Mouse (Mus musculus): Measurements from ENCODE around the gene Ambra1. TPM values are rescaled to one million over a fixed set of nuclear protein-coding genes. Genes with fewer than 3 reads are reported as not detected.
A peak's percentile ranks its signal among the peaks of the same experiment; 100 is the strongest.

Gene Ambra1
- polyA plus RNA-seq, 1 experiment = 31.3 TPM

GRCm38 (mm10) chr2:91701366-91701765 is 28.6 kb upstream of the Ambra1 start:
- H3K4me3 ChIP-seq (ENCODE audit: control insufficient read depth, low read depth, low read length) = no peak overlapping the region
- H3K27me3 ChIP-seq (ENCODE audit: control insufficient read depth, insufficient read depth, low read length) = no peaks in the 10 kb centered on the region
- TF ChIP-seq POLR2A (IDR thresholded peaks at IDR 0.05; ENCODE audit: control insufficient read depth, low read depth, low read length) = no peak
- no peak for TF ChIP-seq CTCF (IDR thresholded peaks at IDR 0.05; ENCODE audit: control insufficient read depth, insufficient read depth, insufficient replicate concordance, low read depth, low read length)
- no peak overlapping the region for H3K27ac ChIP-seq (ENCODE audit: control insufficient read depth, insufficient read depth, low read depth, low read length)
- no peaks in the 10 kb centered on the region for H3K4me1 ChIP-seq (ENCODE audit: control insufficient read depth, insufficient read depth, low read length)
- no peaks in the 10 kb centered on the region for H3K36me3 ChIP-seq (ENCODE audit: control insufficient read depth, insufficient read depth, low read length)

DNA sequence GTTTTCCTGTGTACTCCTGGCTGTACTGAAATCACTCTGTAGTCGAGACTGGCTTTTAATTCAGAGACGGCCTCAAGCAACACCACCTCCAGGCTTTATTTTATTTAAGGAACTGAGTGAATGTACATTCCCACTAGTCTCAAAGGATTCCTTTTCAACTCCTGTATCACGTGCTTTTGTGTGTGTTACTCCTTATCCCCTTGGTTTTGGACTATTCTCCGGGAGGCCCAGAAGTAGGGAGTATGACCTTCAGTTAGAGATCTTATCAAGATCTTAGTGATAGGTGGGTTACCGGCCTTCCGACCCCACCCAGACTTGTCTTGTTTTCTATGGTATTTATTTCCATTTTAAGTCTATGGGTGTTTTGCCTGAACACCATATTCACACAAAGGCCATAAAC is 24.2 kb upstream of the Ambra1 start:
- no peaks in the 10 kb centered on the region for H3K36me3 ChIP-seq (ENCODE audit: control insufficient read depth, insufficient read depth, low read length)
- no peak for TF ChIP-seq CTCF (IDR thresholded peaks at IDR 0.05; ENCODE audit: control insufficient read depth, insufficient read depth, insufficient replicate concordance, low read depth, low read length)
- no peak for TF ChIP-seq POLR2A (IDR thresholded peaks at IDR 0.05; ENCODE audit: control insufficient read depth, low read depth, low read length)
- no peak overlapping the region for H3K4me3 ChIP-seq (ENCODE audit: control insufficient read depth, low read depth, low read length)
- H3K27ac ChIP-seq (ENCODE audit: control insufficient read depth, insufficient read depth, low read depth, low read length) = no peak overlapping the region
- H3K27me3 ChIP-seq (ENCODE audit: control insufficient read depth, insufficient read depth, low read length) = no peaks in the 10 kb centered on the region
- peaks cover 3% of the 10 kb centered on the region for H3K4me1 ChIP-seq (ENCODE audit: control insufficient read depth, insufficient read depth, low read length)

DNA sequence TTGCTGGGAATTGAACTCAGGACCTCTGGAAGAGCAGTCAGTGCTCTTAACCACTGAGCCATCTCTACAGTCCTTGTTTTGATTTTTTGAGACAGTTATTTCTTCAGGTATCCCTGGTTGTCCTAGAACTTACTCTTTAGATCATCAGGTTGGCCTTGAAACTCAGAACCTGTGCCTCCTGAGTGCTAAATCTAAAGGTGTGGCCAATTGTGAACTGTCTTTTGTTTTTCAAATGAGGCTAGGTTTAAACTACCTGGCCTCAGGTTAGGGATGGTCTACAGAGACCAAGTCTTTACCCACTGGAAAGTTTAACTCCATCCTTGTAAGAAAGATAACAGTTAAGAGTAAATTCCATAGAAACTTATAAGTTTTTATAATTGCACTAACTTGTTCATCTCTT is 23.5 kb upstream of the Ambra1 start:
- no peak overlapping the region for H3K4me3 ChIP-seq (ENCODE audit: control insufficient read depth, low read depth, low read length)
- H3K36me3 ChIP-seq (ENCODE audit: control insufficient read depth, insufficient read depth, low read length) = no peaks in the 10 kb centered on the region
- no peaks in the 10 kb centered on the region for H3K27me3 ChIP-seq (ENCODE audit: control insufficient read depth, insufficient read depth, low read length)
- H3K27ac ChIP-seq (ENCODE audit: control insufficient read depth, insufficient read depth, low read depth, low read length) = no peak overlapping the region
- H3K4me1 ChIP-seq (ENCODE audit: control insufficient read depth, insufficient read depth, low read length) = peaks cover 3% of the 10 kb centered on the region
- no peak for TF ChIP-seq CTCF (IDR thresholded peaks at IDR 0.05; ENCODE audit: control insufficient read depth, insufficient read depth, insufficient replicate concordance, low read depth, low read length)
- TF ChIP-seq POLR2A (IDR thresholded peaks at IDR 0.05; ENCODE audit: control insufficient read depth, low read depth, low read length) = no peak

- Histone ChIP-seq H3K4me1 (ENCODE audit: control insufficient read depth, insufficient read depth, low read length) (peaks cover 3% of the 10 kb centered on the region), H3K27me3 (ENCODE audit: control insufficient read depth, insufficient read depth, low read length) (no peaks in the 10 kb centered on the region), H3K4me3 (ENCODE audit: control insufficient read depth, low read depth, low read length) (no peak overlapping the region), H3K36me3 (ENCODE audit: control insufficient read depth, insufficient read depth, low read length) (no peaks in the 10 kb centered on the region), H3K27ac (ENCODE audit: control insufficient read depth, insufficient read depth, low read depth, low read length) (no peak overlapping the region)
- TF ChIP-seq POLR2A (IDR thresholded peaks at IDR 0.05; ENCODE audit: control insufficient read depth, low read depth, low read length) (no peak), CTCF (IDR thresholded peaks at IDR 0.05; ENCODE audit: control insufficient read depth, insufficient read depth, insufficient replicate concordance, low read depth, low read length) (no peak)
These were observed 21.6 kb upstream of the Ambra1 start for GRCm38 (mm10) chr2:91708361-91708760.

DNA sequence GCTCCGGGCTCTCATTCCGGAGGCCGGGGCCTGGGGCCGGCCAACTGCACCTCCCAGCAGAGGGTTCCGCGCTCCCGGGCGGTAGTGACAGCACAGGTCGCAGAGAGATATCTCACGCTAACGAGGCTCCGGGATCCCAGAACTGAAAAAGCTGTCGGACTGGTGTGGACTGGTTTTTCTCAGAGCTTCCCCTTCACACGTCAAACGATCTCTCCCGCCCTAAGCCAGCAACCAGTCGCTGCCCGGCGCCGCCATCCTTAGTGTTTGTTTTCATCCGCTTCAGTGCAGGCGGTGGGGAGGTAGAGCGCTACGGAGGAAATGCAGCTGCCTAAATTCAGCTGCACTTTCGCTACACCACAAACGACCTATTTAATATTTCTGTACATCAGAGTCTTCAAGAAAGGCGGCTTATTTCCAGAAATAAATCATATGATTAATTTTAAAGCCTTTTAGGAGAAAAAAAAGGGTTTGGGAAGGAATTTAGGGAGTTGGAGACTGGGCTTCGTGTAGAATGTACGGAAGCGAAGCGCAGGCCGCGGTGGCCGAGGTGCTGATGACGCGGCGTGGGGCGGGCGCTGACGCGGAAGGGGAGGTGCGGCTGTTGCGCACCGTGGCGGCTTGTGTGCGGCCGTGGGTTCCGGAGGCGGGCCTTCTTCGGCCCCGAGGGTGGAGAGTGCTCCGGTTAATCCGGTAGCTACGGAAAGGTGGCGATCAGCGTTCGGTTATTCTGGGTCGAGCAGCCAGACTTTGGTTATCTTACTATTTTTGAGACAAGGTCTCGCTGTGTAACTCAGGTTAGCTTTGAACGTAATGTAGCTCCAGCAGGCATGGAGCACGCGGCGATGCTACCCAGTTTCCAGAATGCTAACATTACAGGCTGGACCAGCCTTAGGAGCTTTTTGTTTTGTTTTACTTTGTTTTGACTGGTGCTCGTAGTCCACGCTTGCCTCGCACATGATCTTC is 19.4 kb upstream of the Ambra1 start, which contains the start of the genes Atg13 and Harbi1:
Atg13 (minus strand) TSS at position 305 of the 963 bp plus-strand sequence.
Harbi1 (plus strand) TSS at position 581 of the 963 bp plus-strand sequence.
- no peaks in the 10 kb centered on the region for H3K36me3 ChIP-seq (ENCODE audit: control insufficient read depth, insufficient read depth, low read length)
- H3K4me1 ChIP-seq (ENCODE audit: control insufficient read depth, insufficient read depth, low read length) = peaks cover 3% of the 10 kb centered on the region
- H3K27me3 ChIP-seq (ENCODE audit: control insufficient read depth, insufficient read depth, low read length) = no peaks in the 10 kb centered on the region
- peak within 1 kb of the TSS; percentile 84 for H3K27ac ChIP-seq (ENCODE audit: control insufficient read depth, insufficient read depth, low read depth, low read length)
- TF ChIP-seq POLR2A (IDR thresholded peaks at IDR 0.05; ENCODE audit: control insufficient read depth, low read depth, low read length) (peak; percentile 67), CTCF (IDR thresholded peaks at IDR 0.05; ENCODE audit: control insufficient read depth, insufficient read depth, insufficient replicate concordance, low read depth, low read length) (no peak)
- peak within 1 kb of the TSS; percentile 96 for H3K4me3 ChIP-seq (ENCODE audit: control insufficient read depth, low read depth, low read length)

DNA sequence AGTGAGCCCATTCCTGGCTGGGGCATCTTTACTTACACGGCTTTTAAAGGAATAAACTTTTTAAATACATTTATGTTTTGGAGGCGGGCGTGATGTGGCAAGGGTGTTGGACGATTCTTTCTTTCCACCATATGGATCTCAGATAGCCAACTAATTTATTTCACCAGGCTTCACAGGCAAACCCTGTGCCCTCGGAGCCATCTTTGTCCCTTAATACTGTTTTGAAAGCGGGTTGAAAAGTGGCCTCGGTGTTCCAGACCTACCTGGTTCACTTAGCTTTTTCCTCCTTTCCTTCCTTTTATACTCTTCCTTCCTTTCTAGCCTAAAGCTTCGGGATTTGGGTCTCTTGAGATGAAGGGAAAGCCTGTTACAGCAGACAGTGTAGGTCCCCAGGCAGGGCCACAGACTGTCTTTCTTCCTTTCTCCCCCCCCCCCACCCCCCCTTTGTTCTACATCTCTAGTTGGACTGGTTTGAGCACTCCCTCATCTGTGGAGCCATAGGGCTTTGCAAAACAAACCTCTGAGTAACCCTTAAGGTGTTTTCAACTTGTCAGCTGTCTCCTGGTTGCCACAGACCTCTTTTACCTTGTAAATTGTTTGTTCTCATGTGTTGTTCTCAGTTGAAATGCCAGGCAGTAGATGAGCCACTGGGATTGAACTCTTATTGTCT is 18.5 kb upstream of the Ambra1 start:
- no peaks in the 10 kb centered on the region for H3K27me3 ChIP-seq (ENCODE audit: control insufficient read depth, insufficient read depth, low read length)
- H3K36me3 ChIP-seq (ENCODE audit: control insufficient read depth, insufficient read depth, low read length) = no peaks in the 10 kb centered on the region
- TF ChIP-seq POLR2A (IDR thresholded peaks at IDR 0.05; ENCODE audit: control insufficient read depth, low read depth, low read length) (no peak), CTCF (IDR thresholded peaks at IDR 0.05; ENCODE audit: control insufficient read depth, insufficient read depth, insufficient replicate concordance, low read depth, low read length) (no peak)
- H3K4me3 ChIP-seq (ENCODE audit: control insufficient read depth, low read depth, low read length) = peak overlapping the region; percentile 96
- peaks cover 3% of the 10 kb centered on the region for H3K4me1 ChIP-seq (ENCODE audit: control insufficient read depth, insufficient read depth, low read length)
- H3K27ac ChIP-seq (ENCODE audit: control insufficient read depth, insufficient read depth, low read depth, low read length) = peak overlapping the region; percentile 84

DNA sequence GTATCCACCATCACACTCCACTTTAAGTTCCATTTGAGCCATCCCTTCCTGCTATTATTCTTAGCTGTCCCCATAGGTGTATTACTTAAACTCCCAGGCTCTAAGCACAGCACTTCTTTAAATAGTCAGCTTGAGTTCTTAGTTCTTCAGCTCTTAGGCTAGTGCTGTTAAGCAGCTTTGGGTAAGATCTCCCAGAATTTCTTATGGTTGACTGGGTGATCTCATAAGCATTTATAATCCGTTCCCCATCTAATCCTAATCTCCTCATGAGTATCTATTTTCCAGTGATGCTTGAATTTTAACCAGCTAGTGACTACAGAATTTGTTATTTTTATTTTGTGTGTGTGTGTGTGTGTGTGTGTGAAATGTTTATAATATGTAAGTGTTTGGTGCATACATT is 15.0 kb upstream of the Ambra1 start:
- TF ChIP-seq CTCF (IDR thresholded peaks at IDR 0.05; ENCODE audit: control insufficient read depth, insufficient read depth, insufficient replicate concordance, low read depth, low read length) = no peak
- Histone ChIP-seq H3K27me3 (ENCODE audit: control insufficient read depth, insufficient read depth, low read length) (no peaks in the 10 kb centered on the region), H3K36me3 (ENCODE audit: control insufficient read depth, insufficient read depth, low read length) (no peaks in the 10 kb centered on the region), H3K27ac (ENCODE audit: control insufficient read depth, insufficient read depth, low read depth, low read length) (no peak overlapping the region), H3K4me1 (ENCODE audit: control insufficient read depth, insufficient read depth, low read length) (no peaks in the 10 kb centered on the region), H3K4me3 (ENCODE audit: control insufficient read depth, low read depth, low read length) (no peak overlapping the region)
